14 mouse cellular contexts compared by ENCODE assay signal in genomic region chr3:25124919-25125846, GRCm38 (mm10). TPM values are rescaled to one million over a fixed set of nuclear protein-coding genes. Genes with fewer than 3 reads are reported as not detected.
DNase-seq lines count a peak whose midpoint lies in the region; ATAC-seq lines count a peak whose summit lies in the region.
"Had no signal": no experiment of that assay in that cellular context is flagged by ENCODE, and none has a peak within 500 bp of the region (broad histone marks: within the 10 kb centered on the region; RNA-seq: fewer than 3 reads in every experiment).

No protein-coding gene starts in this region.

- no peak overlapping the region for H3K4me3 ChIP-seq in embryonic facial prominence, embryonic 12.5 days
- no peak overlapping the region for H3K4me3 ChIP-seq in hindbrain, embryonic 16.5 days (ENCODE audit: low read length)
- H3K4me3 ChIP-seq: heart, embryonic 15.5 days; liver, embryonic 12.5 days had no signal

- 28% methylated on average over 5 of the region's 5 CpGs for WGBS in embryonic facial prominence, embryonic 12.5 days
- WGBS in hindbrain, embryonic 16.5 days: 7% methylated on average over 5 of the region's 5 CpGs

- peak; percentile 0 for DNase-seq in 416B (ENCODE audit: low read depth)
- DNase-seq in ES-CJ7 (ENCODE audit: low read depth, low spot score): peak; percentile 22
- DNase-seq in adipocyte (ENCODE audit: low spot score): no peak
- no peak for DNase-seq in urinary bladder, postnatal 14 days (ENCODE audit: low spot score)
- DNase-seq in left cerebral cortex, adult 9 months (ENCODE audit: low spot score in 2 of 2): no peak
- DNase-seq: cerebellum, adult 9-11 months; gastrocnemius, postnatal 25 days; kidney, adult 11 months had no signal

- no peak overlapping the region for H3K4me2 ChIP-seq in embryonic facial prominence, embryonic 12.5 days (replicated peaks)
- H3K4me2 ChIP-seq in hindbrain, embryonic 16.5 days (ENCODE audit: low read length): no peak overlapping the region
- H3K4me2 ChIP-seq: heart, embryonic 15.5 days; liver, embryonic 12.5 days had no signal

- no peaks in the 10 kb centered on the region for H3K9me3 ChIP-seq in embryonic facial prominence, embryonic 12.5 days
- no peaks in the 10 kb centered on the region for H3K9me3 ChIP-seq in hindbrain, embryonic 16.5 days (ENCODE audit: control insufficient read depth, low read length)
- H3K9me3 ChIP-seq: heart, embryonic 15.5 days; liver, embryonic 12.5 days had no signal

- 0 out of 2 replicates have a peak overlapping the region, but pooled peaks have one; percentile 6 for H3K27ac ChIP-seq in embryonic facial prominence, embryonic 12.5 days
- no peak overlapping the region for H3K27ac ChIP-seq in hindbrain, embryonic 16.5 days (ENCODE audit: low read depth, low read length)
- H3K27ac ChIP-seq: heart, embryonic 15.5 days; liver, embryonic 12.5 days; macrophage; stomach, postnatal 0 days had no signal

- ATAC-seq in embryonic facial prominence, embryonic 12.5 days (ENCODE audit: insufficient number of reproducible peaks, insufficient read depth, low FRiP score, low TSS enrichment): no peak
- 0 out of 2 replicates have a peak, but pooled peaks have one; percentile 61 for ATAC-seq in hindbrain, embryonic 16.5 days
- ATAC-seq: liver, embryonic 12.5 days had no signal

- H3K36me3 ChIP-seq in embryonic facial prominence, embryonic 12.5 days: no peaks in the 10 kb centered on the region
- H3K36me3 ChIP-seq in hindbrain, embryonic 16.5 days (ENCODE audit: control insufficient read depth, insufficient read depth, low read length): no peaks in the 10 kb centered on the region
- H3K36me3 ChIP-seq: heart, embryonic 15.5 days; liver, embryonic 12.5 days had no signal

- H3K4me1 ChIP-seq in embryonic facial prominence, embryonic 12.5 days: 0 out of 2 replicates have a peak, but pooled peaks cover 8% of the 10 kb centered on the region
- no peaks in the 10 kb centered on the region for H3K4me1 ChIP-seq in hindbrain, embryonic 16.5 days (ENCODE audit: control insufficient read depth, insufficient read depth, low read depth, low read length)
- H3K4me1 ChIP-seq: liver, embryonic 12.5 days had no signal

- no peak overlapping the region for H3K9ac ChIP-seq in embryonic facial prominence, embryonic 12.5 days
- no peak overlapping the region for H3K9ac ChIP-seq in hindbrain, embryonic 16.5 days (ENCODE audit: low read depth, low read length)
- H3K9ac ChIP-seq: heart, embryonic 15.5 days; liver, embryonic 12.5 days had no signal

- no peaks in the 10 kb centered on the region for H3K27me3 ChIP-seq in embryonic facial prominence, embryonic 12.5 days
- H3K27me3 ChIP-seq in hindbrain, embryonic 16.5 days (replicated peaks; ENCODE audit: control insufficient read depth, insufficient read depth, low read length): no peaks in the 10 kb centered on the region
- H3K27me3 ChIP-seq: heart, embryonic 15.5 days; liver, embryonic 12.5 days had no signal

RNA-seq across cellular contexts. Expression of gene Naaladl2, which starts 18.9 kb away (rescaled TPM):
- 1.2 and 2.2 TPM in 2 replicates for polyA plus RNA-seq in embryonic facial prominence, embryonic 12.5 days (2016; fragmentation: Nextera tagmentation; extraction: Ambion mirVana)
- 0.92 and 0.99 TPM in 2 replicates for polyA plus RNA-seq in hindbrain, embryonic 16.5 days (2015; fragmentation: Nextera tagmentation; extraction: Ambion mirVana)
- polyA plus RNA-seq: macrophage had no signal

Comparison
In these comparisons a context has a peak if more than half of its experiments do, and no peak if none do; other contexts are left out.
1. DNase-seq: peak in 416B (single experiment) and ES-CJ7 (single experiment); none in adipocyte (single experiment), urinary bladder, postnatal 14 days (single experiment) and left cerebral cortex, adult 9 months (0 of 2).